Comparison of ENCODE assay signal across 10 mouse cellular contexts in genomic region chr14:56775416-56775815, GRCm38 (mm10). TPM values are rescaled to one million over a fixed set of nuclear protein-coding genes. Genes with fewer than 3 reads are reported as not detected.
DNase-seq lines count a peak whose midpoint lies in the region; ATAC-seq and TF ChIP-seq lines count a peak whose summit lies in the region.
"Had no signal": no experiment of that assay in that cellular context is flagged by ENCODE, and none has a peak within 500 bp of the region (broad histone marks: within the 10 kb centered on the region; RNA-seq: fewer than 3 reads in every experiment).

No protein-coding gene starts in this region.

- H3K4me1 ChIP-seq in CH12.LX (ENCODE audit: control insufficient read depth in 1 of 2, insufficient read depth in 2 of 2), result peaks cover 3 to 33% of the 10 kb centered on the region in 2 experiments; a peak in 2 of 4 replicates
- H3K4me1 ChIP-seq in hindbrain, embryonic 10.5 days (replicated peaks), result peaks cover 23% of the 10 kb centered on the region
- peaks cover 26% of the 10 kb centered on the region for H3K4me1 ChIP-seq in liver, postnatal 0 days (ENCODE audit: insufficient read depth)

- no peak overlapping the region for H3K27ac ChIP-seq in CH12.LX (ENCODE audit: insufficient read depth, low read depth)
- H3K27ac ChIP-seq in hindbrain, embryonic 10.5 days, result no peak overlapping the region
- H3K27ac ChIP-seq in liver, postnatal 0 days (ENCODE audit: low read depth), result no peak overlapping the region
- no peak overlapping the region for H3K27ac ChIP-seq in gastrocnemius, adult 2 months

- no peak for TF ChIP-seq POLR2A in CH12.LX (IDR thresholded peaks at IDR 0.05; ENCODE audit: low read depth, low read length)

- ATAC-seq in liver, postnatal 0 days, result no peak

- TF ChIP-seq RAD21 in CH12.LX (IDR thresholded peaks at IDR 0.05; ENCODE audit: low read depth, low read length), result no peak

- no peaks in the 10 kb centered on the region for H3K27me3 ChIP-seq in CH12.LX (replicated peaks)
- no peaks in the 10 kb centered on the region for H3K27me3 ChIP-seq in hindbrain, embryonic 10.5 days (ENCODE audit: insufficient read depth, poor library complexity, severe bottlenecking)
- H3K27me3 ChIP-seq in liver, postnatal 0 days (ENCODE audit: insufficient read depth, low read length), result no peaks in the 10 kb centered on the region

- no peak for TF ChIP-seq EP300 in CH12.LX (IDR thresholded peaks at IDR 0.05; ENCODE audit: low read length)
- TF ChIP-seq EP300 in liver, postnatal 0 days (IDR thresholded peaks at IDR 0.05; ENCODE audit: low read depth), result no peak

- WGBS in hindbrain, embryonic 10.5 days, result 85% methylated on average over 4 of the region's 4 CpGs
- 52% methylated on average over 4 of the region's 4 CpGs for WGBS in liver, postnatal 0 days (ENCODE audit: insufficient replicate concordance)

- peaks cover 71% of the 10 kb centered on the region for H3K79me2 ChIP-seq in CH12.LX (replicated peaks; ENCODE audit: control insufficient read depth, extremely low read depth, insufficient read depth, poor library complexity, severe bottlenecking)

- DNase-seq in heart, adult 11 months, result peak; percentile 28
- no peak for DNase-seq in heart, postnatal 10 days
- DNase-seq in CH12.LX (ENCODE audit: extremely low read depth), result no peak
- no peak for DNase-seq in hindbrain, embryonic 10.5 days (ENCODE audit: low spot score)
- no peak for DNase-seq in liver, postnatal 0 days
- DNase-seq in gastrocnemius, adult 2 months, result no peak
- no peak for DNase-seq in cerebellum, postnatal 36 days
- DNase-seq in adrenal gland, postnatal 10 days, result no peak
- DNase-seq: adrenal gland, adult 8-10 months; layer of hippocampus, postnatal 36 days had no signal

- intact Hi-C loops in heart, postnatal 10 days (cut with DNase I), result no loop called here
- intact Hi-C loops in gastrocnemius, adult 2 months (cut with DNase I), result loop anchor here (10.0 kb wide), 2 partner anchors 111 to 201 kb away; partner anchors contain the start of genes Cenpj, Mphosph8 and Parp4

- peak overlapping the region; percentile 69 for H3K4me2 ChIP-seq in CH12.LX (ENCODE audit: insufficient read depth, low read depth, poor library complexity, severe bottlenecking)
- peak overlapping the region; percentile 94 for H3K4me2 ChIP-seq in liver, postnatal 0 days (ENCODE audit: low read depth, low read length)

- TF ChIP-seq CTCF in CH12.LX (conservative IDR thresholded peaks at IDR 0.05 in 1 of 2, IDR thresholded peaks at IDR 0.05 in 1 of 2; ENCODE audit: low read depth in 2 of 2, low read length in 2 of 2), result no peak
- TF ChIP-seq CTCF in liver, postnatal 0 days (IDR thresholded peaks at IDR 0.05; ENCODE audit: low read depth), result no peak
- TF ChIP-seq CTCF in gastrocnemius, adult 2 months (IDR thresholded peaks at IDR 0.05), result no peak

- H3K9me3 ChIP-seq in CH12.LX (replicated peaks; ENCODE audit: low read length), result no peaks in the 10 kb centered on the region
- H3K9me3 ChIP-seq in hindbrain, embryonic 10.5 days, result no peaks in the 10 kb centered on the region
- no peaks in the 10 kb centered on the region for H3K9me3 ChIP-seq in liver, postnatal 0 days (ENCODE audit: low read length)

- H3K9ac ChIP-seq in CH12.LX (ENCODE audit: insufficient read depth, low read depth), result peak overlapping the region; percentile 36; the same call in 1 of the 2 replicates
- 0 out of 2 replicates have a peak overlapping the region, but pooled peaks have one; percentile 4 for H3K9ac ChIP-seq in liver, postnatal 0 days (replicated peaks)

- H3K4me3 ChIP-seq in CH12.LX (replicated peaks in 1 of 3; ENCODE audit: low read depth in 2 of 3, low read length in 2 of 3, poor library complexity in 1 of 3), result peak overlapping the region in 2 of 3 experiments; percentile 11 to 99
- peak overlapping the region; percentile 97 for H3K4me3 ChIP-seq in hindbrain, embryonic 10.5 days
- peak overlapping the region; percentile 19; the same call in 1 of the 2 replicates for H3K4me3 ChIP-seq in liver, postnatal 0 days (ENCODE audit: low read depth, low read length)
- no peak overlapping the region for H3K4me3 ChIP-seq in gastrocnemius, adult 2 months

- in situ Hi-C loops in CH12.LX (cut with MboI; ENCODE audit: low pct_ligation_motif_present, low pct_unique_long_range_greater_than_20kb, low sequenced_read_pairs), result loop anchor here (25.0 kb wide), 1 partner anchor 388 kb away; no protein-coding TSS in a partner anchor

- dilution Hi-C loops in CH12.LX (cut with MboI; ENCODE audit: extremely low pct_ligation_motif_present, extremely low pct_unique_long_range_greater_than_20kb, low sequenced_read_pairs), result no loop called here

- H3K36me3 ChIP-seq in CH12.LX (replicated peaks in 1 of 2; ENCODE audit: control insufficient read depth in 1 of 2, insufficient read depth in 1 of 2, low read length in 1 of 2), result peaks cover 6 to 26% of the 10 kb centered on the region in 2 experiments
- peaks cover 43% of the 10 kb centered on the region for H3K36me3 ChIP-seq in hindbrain, embryonic 10.5 days
- H3K36me3 ChIP-seq in liver, postnatal 0 days (replicated peaks; ENCODE audit: insufficient read depth, low read length), result peaks cover 16% of the 10 kb centered on the region

TF ChIP-seq in CH12.LX, 34 proteins besides CTCF, POLR2A, EP300 and RAD21:
- no peak for TF ChIP-seq MYC (IDR thresholded peaks at IDR 0.05; ENCODE audit: low read depth, low read length)
- TF ChIP-seq UBTF (IDR thresholded peaks at IDR 0.05; ENCODE audit: low read depth, low read length), result no peak
- TF ChIP-seq NRF1 (IDR thresholded peaks at IDR 0.05; ENCODE audit: low read depth, low read length), result no peak
- TF ChIP-seq MAZ (IDR thresholded peaks at IDR 0.05; ENCODE audit: low read depth, low read length), result no peak

RNA-seq across cellular contexts. Expression of gene Pspc1, which starts 2.7 kb away (rescaled TPM):
- total RNA-seq in heart, postnatal 10 days (2021), result 10 to 100 TPM; 24.5 to 27.9 TPM
- 45.7 and 46.9 TPM in 2 replicates for total RNA-seq in CH12.LX (2012; rRNA removed)
- total RNA-seq in CH12.LX (2014; rRNA removed), result 42.5 and 47.7 TPM in 2 replicates
- polyA plus RNA-seq in CH12.LX (2012; ENCODE audit: insufficient read length, low read depth), result 125 and 134 TPM in 2 replicates
- polyA plus RNA-seq in hindbrain, embryonic 10.5 days (2016; fragmentation: Nextera tagmentation; extraction: Ambion mirVana), result 36.2 and 43.9 TPM in 2 replicates
- polyA plus RNA-seq in liver, postnatal 0 days (2015; fragmentation: Nextera tagmentation; extraction: Ambion mirVana), result 6.4 and 7.8 TPM in 2 replicates
- 10 to 100 TPM in 1 of 2 experiments, 1 to 10 TPM in 1; 9.5 to 12.1 TPM for total RNA-seq in gastrocnemius, adult 2 months (2021)
- 10 to 100 TPM; 22.6 to 32.8 TPM for total RNA-seq in adrenal gland, postnatal 10 days (2021)

RNA-seq across cellular contexts. Expression of gene Zmym5, which starts 36.1 kb away (rescaled TPM):
- 10 to 100 TPM; 23.8 to 26.5 TPM for total RNA-seq in heart, postnatal 10 days (2021)
- total RNA-seq in CH12.LX (2012; rRNA removed) (6.0 and 6.5 TPM in 2 replicates), CH12.LX (2014; rRNA removed) (12.1 and 15.5 TPM in 2 replicates)
- 13.2 and 13.8 TPM in 2 replicates for polyA plus RNA-seq in CH12.LX (2012; ENCODE audit: insufficient read length, low read depth)
- polyA plus RNA-seq in hindbrain, embryonic 10.5 days (2016; fragmentation: Nextera tagmentation; extraction: Ambion mirVana), result 17.8 and 23.3 TPM in 2 replicates
- 8.4 and 10.2 TPM in 2 replicates for polyA plus RNA-seq in liver, postnatal 0 days (2015; fragmentation: Nextera tagmentation; extraction: Ambion mirVana)
- 10 to 100 TPM; 18.5 to 22.5 TPM for total RNA-seq in gastrocnemius, adult 2 months (2021)
- 10 to 100 TPM; 29.3 to 32.9 TPM for total RNA-seq in adrenal gland, postnatal 10 days (2021)
